In the genomic region with DNA sequence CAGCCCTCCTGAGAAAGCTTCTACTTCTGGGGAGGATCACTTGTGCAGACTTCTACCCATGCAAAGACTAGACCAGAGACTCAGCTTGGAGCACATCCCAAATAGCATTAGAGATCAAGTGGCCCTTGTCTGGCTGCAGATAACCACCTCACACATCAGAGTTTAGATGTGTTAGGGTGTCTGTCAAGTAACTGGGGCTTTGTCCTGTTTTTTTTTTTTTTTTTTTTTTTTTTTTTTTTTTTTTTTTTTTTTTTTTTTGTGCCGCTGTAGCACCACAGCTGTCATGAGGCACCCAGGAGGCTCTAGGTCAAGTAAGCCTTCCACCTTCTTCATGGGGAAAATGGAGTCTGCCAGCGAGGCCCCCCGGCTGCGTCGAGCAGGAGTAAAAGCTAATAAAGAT, we compare ENCODE assay signal across 17 mouse cellular contexts. TPM values are rescaled to one million over a fixed set of nuclear protein-coding genes. Genes with fewer than 3 reads are reported as not detected.
"Had no signal": no experiment of that assay in that cellular context is flagged by ENCODE, and none has a peak within 500 bp of the region (broad histone marks: within the 10 kb centered on the region; RNA-seq: fewer than 3 reads in every experiment).

No protein-coding gene starts in this region.

- H3K9me3 ChIP-seq: neural tube, embryonic 13.5 days; neural tube, embryonic 15.5 days; stomach, embryonic 15.5 days had no signal

- H3K4me2 ChIP-seq: neural tube, embryonic 13.5 days; neural tube, embryonic 15.5 days; stomach, embryonic 15.5 days had no signal

- DNase-seq: retina, postnatal 1 day; right cerebral cortex, adult 18-20 months; right cerebral cortex, postnatal 14 days; right cerebral cortex, postnatal 25 days; right cerebral cortex, postnatal 4 days; spleen, adult 18-20 months; thymus, adult 18-20 months; thymus, adult 2 months; thymus, postnatal 14 days; thymus, postnatal 25 days; thymus, postnatal 36 days; thymus, postnatal 4 days had no signal

- H3K27me3 ChIP-seq: neural tube, embryonic 13.5 days; neural tube, embryonic 15.5 days; stomach, embryonic 15.5 days had no signal

- H3K36me3 ChIP-seq: neural tube, embryonic 13.5 days; neural tube, embryonic 15.5 days; stomach, embryonic 15.5 days had no signal

- H3K9ac ChIP-seq: neural tube, embryonic 13.5 days; neural tube, embryonic 15.5 days; stomach, embryonic 15.5 days had no signal

- H3K4me3 ChIP-seq: neural tube, embryonic 13.5 days; neural tube, embryonic 15.5 days; stomach, embryonic 15.5 days had no signal

- H3K27ac ChIP-seq: neural tube, embryonic 13.5 days; neural tube, embryonic 15.5 days; stomach, embryonic 15.5 days; stomach, postnatal 0 days had no signal

RNA-seq across cellular contexts. Expression of a gene that starts 42.7 kb away (rescaled TPM):
- total RNA-seq: neutrophil, adult 5-6 weeks had no signal
